Mouse (Mus musculus): ENCODE data around the gene Gm4756.

- TF ChIP-seq CTCF (IDR thresholded peaks at IDR 0.05) (no peak), POLR2A (IDR thresholded peaks at IDR 0.05; ENCODE audit: insufficient read depth, low read depth, low read length) (no peak), EP300 (IDR thresholded peaks at IDR 0.05; ENCODE audit: insufficient read depth, low read depth, low read length) (no peak)
Observed at GRCm38 (mm10) chr12:72628751-72629150, 20.7 kb downstream of the Gm4756 start.

Data from heart, adult 2 months (tissue).